Mouse (Mus musculus) retina, postnatal 7 days (tissue): ENCODE data around the gene Copa.

Source experiments
- DNase-seq: peaks from one replicate; pipeline ENCODE4 v3.0.0-alpha.2; 2012; ENCODE audit warnings: low read depth, low spot score

Gene Copa

GRCm38 (mm10) chr1:172140825-172141224, 58.5 kb downstream of the Copa start:
- no peak for DNase-seq

- no peak for DNase-seq
Observed at GRCm38 (mm10) chr1:172141529-172141928, 59.2 kb downstream of the Copa start.

GRCm38 (mm10) chr1:172143570-172143969, 61.2 kb downstream of the Copa start:
- DNase-seq = no peak

GRCm38 (mm10) chr1:172147835-172148278, 65.5 kb downstream of the Copa start, which contains the start of gene Dcaf8:
Gene Dcaf8 (plus strand): TSS chr1:172148084.
- peak; percentile 90 for DNase-seq

GRCm38 (mm10) chr1:172148279-172148954, 66.1 kb downstream of the Copa start:
- no peak for DNase-seq

- DNase-seq = no peak
Observed at GRCm38 (mm10) chr1:172148955-172149815, 66.9 kb downstream of the Copa start.

- no peak for DNase-seq
Observed at GRCm38 (mm10) chr1:172154536-172154935, 72.2 kb downstream of the Copa start.

GRCm38 (mm10) chr1:172155518-172155917, 73.2 kb downstream of the Copa start:
- DNase-seq = no peak

GRCm38 (mm10) chr1:172159970-172160369, 77.6 kb downstream of the Copa start:
- no peak for DNase-seq

GRCm38 (mm10) chr1:172160508-172160907, 78.2 kb downstream of the Copa start:
- no peak for DNase-seq

- no peak for DNase-seq
Observed at GRCm38 (mm10) chr1:172162009-172162408, 79.7 kb downstream of the Copa start.

GRCm38 (mm10) chr1:172162959-172163358, 80.6 kb downstream of the Copa start:
- no peak for DNase-seq

GRCm38 (mm10) chr1:172167911-172168310, 85.6 kb downstream of the Copa start:
- no peak for DNase-seq

- no peak for DNase-seq
Observed at GRCm38 (mm10) chr1:172169809-172170208, 87.5 kb downstream of the Copa start.
